Mouse (Mus musculus) ES-Bruce4 (cell line): Measurements from ENCODE around the gene Ugt1a7c.

Experiments used
- CTCF ChIP-seq: IDR thresholded peaks from one replicate; pipeline ENCODE4 v1.8.1; 2011; ENCODE audit warnings: low read depth, low read length
- EP300 ChIP-seq: IDR thresholded peaks from 2 replicates; pipeline ENCODE4 v1.6.1; 2011; ENCODE audit warnings: low read depth, low read length; ENCODE audit not compliant: insufficient read depth
- POLR2A ChIP-seq: IDR thresholded peaks from one replicate; pipeline ENCODE4 v1.8.1; 2011; ENCODE audit warnings: low read length; ENCODE audit not compliant: insufficient read depth

DNA sequence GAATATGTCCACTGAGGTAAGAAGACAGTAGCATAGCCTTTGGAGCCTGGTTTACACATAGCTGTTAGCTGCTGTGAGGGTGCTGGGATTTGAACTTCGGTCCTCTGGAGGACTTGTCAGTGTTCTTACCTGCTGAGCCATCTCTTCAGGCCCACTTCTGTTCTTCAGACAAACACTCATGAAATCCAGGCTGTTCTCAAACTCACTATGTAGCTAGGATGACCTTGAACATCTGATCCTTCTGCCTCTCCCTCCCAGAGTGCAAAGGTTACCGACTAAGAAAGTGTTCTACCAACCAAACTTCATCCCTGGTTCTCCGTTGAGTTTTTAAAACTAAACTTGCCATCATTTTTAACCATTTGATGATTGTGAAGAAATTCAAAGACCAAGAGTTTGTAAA, 42.4 kb downstream of the Ugt1a7c start:
- no peak for TF ChIP-seq CTCF
- TF ChIP-seq POLR2A = no peak
- TF ChIP-seq EP300 = no peak
